Comparison of ENCODE assay signal across 12 mouse cellular contexts in genomic region chr4:118270706-118271105, GRCm38 (mm10). TPM values are rescaled to one million over a fixed set of nuclear protein-coding genes. Genes with fewer than 3 reads are reported as not detected.
A peak's percentile ranks its signal among the peaks of the same experiment; 100 is the strongest.
DNase-seq lines count a peak whose midpoint lies in the region; ATAC-seq and TF ChIP-seq lines count a peak whose summit lies in the region.
"Had no signal": no experiment of that assay in that cellular context is flagged by ENCODE, and none has a peak within 500 bp of the region (broad histone marks: within the 10 kb centered on the region; RNA-seq: fewer than 3 reads in every experiment).

No protein-coding gene starts in this region.

- no peak for TF ChIP-seq EP300 in lung, postnatal 0 days (IDR thresholded peaks at IDR 0.05)

- H3K4me1 ChIP-seq in hindbrain, postnatal 0 days (ENCODE audit: insufficient read depth, low read length), result peaks cover 18% of the 10 kb centered on the region
- H3K4me1 ChIP-seq in hindbrain, embryonic 12.5 days, result peaks cover 54% of the 10 kb centered on the region
- H3K4me1 ChIP-seq in lung, postnatal 0 days (ENCODE audit: insufficient read depth, low read depth, low read length), result peaks cover 14% of the 10 kb centered on the region
- H3K4me1 ChIP-seq in stomach, embryonic 14.5 days (ENCODE audit: control insufficient read depth, insufficient read depth, low read length), result peaks cover 33% of the 10 kb centered on the region

- no peak for DNase-seq in hindbrain, postnatal 0 days (ENCODE audit: low spot score)
- DNase-seq in lung, postnatal 0 days (ENCODE audit: low spot score), result no peak
- no peak for DNase-seq in lung, postnatal 4 days
- DNase-seq in R1 (ENCODE audit: low read depth, low spot score), result peak; percentile 90
- DNase-seq in layer of hippocampus, adult 9-11 months, result no peak
- DNase-seq: right cerebral cortex, postnatal 25 days had no signal

- no peaks in the 10 kb centered on the region for H3K27me3 ChIP-seq in hindbrain, postnatal 0 days (ENCODE audit: insufficient read depth, low read length)
- H3K27me3 ChIP-seq in hindbrain, embryonic 12.5 days, result no peaks in the 10 kb centered on the region
- no peaks in the 10 kb centered on the region for H3K27me3 ChIP-seq in lung, postnatal 0 days (replicated peaks; ENCODE audit: insufficient read depth, low read length)
- H3K27me3 ChIP-seq in stomach, embryonic 14.5 days (ENCODE audit: control insufficient read depth, insufficient read depth, low read length), result no peaks in the 10 kb centered on the region
- H3K27me3 ChIP-seq: Patski had no signal

- ATAC-seq in hindbrain, postnatal 0 days, result no peak
- no peak for ATAC-seq in hindbrain, embryonic 12.5 days (ENCODE audit: low FRiP score)
- ATAC-seq in lung, postnatal 0 days, result no peak
- no peak for ATAC-seq in stomach, embryonic 14.5 days (ENCODE audit: insufficient number of reproducible peaks, insufficient read depth, low FRiP score, low read depth)
- no peak for ATAC-seq in monocyte, adult 5-6 weeks (replicated peaks; ENCODE audit: insufficient number of reproducible peaks, low FRiP score, low TSS enrichment, poor library complexity, severe bottlenecking)
- ATAC-seq: Patski had no signal

- peaks cover 10% of the 10 kb centered on the region; the same call in 1 of the 2 replicates for H3K36me3 ChIP-seq in hindbrain, postnatal 0 days (ENCODE audit: insufficient read depth, low read length)
- H3K36me3 ChIP-seq in hindbrain, embryonic 12.5 days, result peaks cover 53% of the 10 kb centered on the region
- no peaks in the 10 kb centered on the region for H3K36me3 ChIP-seq in lung, postnatal 0 days (ENCODE audit: insufficient read depth, low read length)
- peaks cover 48% of the 10 kb centered on the region for H3K36me3 ChIP-seq in stomach, embryonic 14.5 days (ENCODE audit: control insufficient read depth, insufficient read depth, low read length)

- H3K4me3 ChIP-seq in hindbrain, postnatal 0 days (ENCODE audit: low read length), result no peak overlapping the region
- no peak overlapping the region for H3K4me3 ChIP-seq in hindbrain, embryonic 12.5 days
- H3K4me3 ChIP-seq in lung, postnatal 0 days (ENCODE audit: low read depth, low read length), result no peak overlapping the region
- no peak overlapping the region for H3K4me3 ChIP-seq in stomach, embryonic 14.5 days (ENCODE audit: low read depth, low read length)
- H3K4me3 ChIP-seq: forebrain, embryonic 10.5 days had no signal

- H3K9ac ChIP-seq in hindbrain, postnatal 0 days (replicated peaks; ENCODE audit: low read length), result no peak overlapping the region
- H3K9ac ChIP-seq in hindbrain, embryonic 12.5 days, result no peak overlapping the region
- no peak overlapping the region for H3K9ac ChIP-seq in lung, postnatal 0 days (replicated peaks; ENCODE audit: low read depth)
- no peak overlapping the region for H3K9ac ChIP-seq in stomach, embryonic 14.5 days (replicated peaks; ENCODE audit: low read depth, low read length)

- peak; percentile 50 for TF ChIP-seq CTCF in hindbrain, postnatal 0 days (IDR thresholded peaks at IDR 0.05; ENCODE audit: low read depth)
- TF ChIP-seq CTCF in lung, postnatal 0 days (IDR thresholded peaks at IDR 0.05), result peak; percentile 54

- 0 out of 2 replicates have a peak overlapping the region, but pooled peaks have one; percentile 5 for H3K27ac ChIP-seq in hindbrain, postnatal 0 days
- no peak overlapping the region for H3K27ac ChIP-seq in hindbrain, embryonic 12.5 days
- peak overlapping the region; percentile 88 for H3K27ac ChIP-seq in lung, postnatal 0 days (ENCODE audit: low read length)
- peak overlapping the region; percentile 34; the same call in 1 of the 2 replicates for H3K27ac ChIP-seq in stomach, embryonic 14.5 days (ENCODE audit: low read length)

- no peaks in the 10 kb centered on the region for H3K9me3 ChIP-seq in hindbrain, postnatal 0 days (ENCODE audit: low read length)
- no peaks in the 10 kb centered on the region for H3K9me3 ChIP-seq in hindbrain, embryonic 12.5 days (replicated peaks)
- no peaks in the 10 kb centered on the region for H3K9me3 ChIP-seq in lung, postnatal 0 days (ENCODE audit: low read length)
- no peaks in the 10 kb centered on the region for H3K9me3 ChIP-seq in stomach, embryonic 14.5 days (ENCODE audit: control insufficient read depth, low read depth, low read length)

- WGBS in hindbrain, postnatal 0 days, result 95% methylated on average over 3 of the region's 3 CpGs
- 93% methylated on average over 3 of the region's 3 CpGs for WGBS in hindbrain, embryonic 12.5 days
- WGBS in lung, postnatal 0 days, result 93% methylated on average over 3 of the region's 3 CpGs
- 97% methylated on average over 3 of the region's 3 CpGs for WGBS in stomach, embryonic 14.5 days

- no peak overlapping the region for H3K4me2 ChIP-seq in hindbrain, postnatal 0 days (ENCODE audit: low read depth, low read length)
- no peak overlapping the region for H3K4me2 ChIP-seq in hindbrain, embryonic 12.5 days (replicated peaks)
- H3K4me2 ChIP-seq in lung, postnatal 0 days (replicated peaks; ENCODE audit: low read depth, low read length), result no peak overlapping the region
- H3K4me2 ChIP-seq in stomach, embryonic 14.5 days (replicated peaks; ENCODE audit: low read depth, low read length), result no peak overlapping the region

RNA-seq across cellular contexts. Expression of gene Ptprf, which starts 20.5 kb away (rescaled TPM):
- 178 and 196 TPM in 2 replicates for total RNA-seq in hindbrain, postnatal 0 days (2014; rRNA removed)
- polyA plus RNA-seq in hindbrain, postnatal 0 days (2015; fragmentation: Nextera tagmentation; extraction: Ambion mirVana), result 39.2 and 44.4 TPM in 2 replicates
- 131 and 137 TPM in 2 replicates for polyA plus RNA-seq in hindbrain, embryonic 12.5 days (2016; fragmentation: Nextera tagmentation; extraction: Ambion mirVana)
- 65.1 and 85.0 TPM in 2 replicates for polyA plus RNA-seq in lung, postnatal 0 days (2015; fragmentation: Nextera tagmentation; extraction: Ambion mirVana)
- polyA plus RNA-seq in stomach, embryonic 14.5 days (2014; fragmentation: Nextera tagmentation; extraction: Ambion mirVana), result 79.8 and 84.0 TPM in 2 replicates
- not detected in 3 replicates for total RNA-seq in monocyte, adult 5-6 weeks (2017)
- total RNA-seq: megakaryocyte-erythroid progenitor cell, adult 5-6 weeks had no signal
